Mouse (Mus musculus): Measurements from ENCODE around the gene Pgam5. TPM values are rescaled to one million over a fixed set of nuclear protein-coding genes. Genes with fewer than 3 reads are reported as not detected.
A peak's percentile ranks its signal among the peaks of the same experiment; 100 is the strongest.

Pgam5 gene
- total RNA-seq, 1 experiment from 2014 or later = 32.5 TPM

- peak; percentile 91 for ATAC-seq (replicated peaks; ENCODE audit: low read depth, poor library complexity, severe bottlenecking)
Measured at GRCm38 (mm10) chr5:110230780-110231461, 38.8 kb downstream of the Pgam5 start, which contains the start of gene Ankle2. TSS of gene Ankle2 (plus strand) at chr5:110231004.

DNA sequence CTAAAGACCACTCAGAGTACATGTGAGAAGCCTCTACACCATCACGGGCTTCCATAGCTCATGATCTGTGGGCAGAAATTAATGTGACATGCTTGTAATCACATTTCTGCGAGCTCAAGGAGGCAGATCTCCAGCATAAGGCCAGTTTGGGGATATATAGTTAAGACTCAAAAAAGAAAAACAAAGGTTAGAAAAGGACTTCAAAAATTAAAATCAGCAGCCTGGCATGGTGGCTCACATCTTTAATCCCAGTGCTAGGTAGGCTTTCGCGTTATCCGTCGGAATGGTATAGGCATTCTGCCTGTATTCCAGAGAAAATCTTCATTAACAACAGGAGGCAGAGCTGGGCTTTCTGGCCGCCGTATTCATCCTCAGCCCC is 39.3 kb downstream of the Pgam5 start:
- no peak for ATAC-seq (replicated peaks; ENCODE audit: low read depth, poor library complexity, severe bottlenecking)

DNA sequence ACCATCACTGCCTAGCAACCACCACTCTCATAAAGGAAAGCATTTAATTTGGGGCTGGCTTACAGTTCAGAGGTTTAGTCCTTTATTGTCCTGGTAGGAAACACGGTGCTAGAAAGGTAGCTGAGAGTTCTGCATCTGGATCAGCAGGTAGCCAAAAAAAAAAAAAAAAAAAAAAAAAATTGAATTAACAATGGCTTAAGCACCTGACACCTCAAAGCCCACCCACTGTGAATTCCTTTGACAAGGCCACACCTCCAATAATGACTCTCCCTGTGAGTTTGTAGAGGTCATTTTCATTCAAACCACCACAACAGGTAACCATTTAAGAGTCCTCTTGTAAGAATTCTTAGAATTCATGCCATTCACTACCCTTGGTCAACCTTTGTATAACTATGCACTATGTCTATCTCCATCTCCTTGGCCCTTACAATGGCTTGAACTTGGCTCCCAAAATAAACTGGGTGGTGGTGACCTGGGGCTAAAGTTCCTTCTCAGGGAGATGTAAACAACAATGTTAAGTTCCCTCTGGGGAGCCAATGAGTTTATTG is 42.3 kb downstream of the Pgam5 start:
- ATAC-seq (replicated peaks; ENCODE audit: low read depth, poor library complexity, severe bottlenecking) = no peak

DNA sequence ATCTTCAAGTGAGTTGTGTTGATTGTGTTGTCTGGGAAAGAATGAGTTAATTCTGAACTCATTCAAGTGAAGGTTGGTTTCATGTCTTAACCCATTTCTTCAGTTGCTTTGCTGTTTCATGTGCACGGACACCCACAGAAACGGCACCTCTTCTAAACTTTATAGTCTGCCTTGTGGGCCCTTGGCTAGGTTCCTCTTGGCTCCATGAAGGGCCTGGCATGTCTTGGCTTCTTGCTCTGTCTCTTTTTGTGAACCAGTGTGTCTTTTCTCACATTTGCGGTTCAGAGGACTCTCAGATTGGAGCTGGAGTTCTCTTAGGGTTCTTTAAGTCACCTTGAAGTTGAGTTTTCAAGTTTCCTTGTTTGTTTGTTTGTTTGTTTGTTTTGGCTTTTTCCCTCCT is 44.7 kb downstream of the Pgam5 start:
- no peak for ATAC-seq (replicated peaks; ENCODE audit: low read depth, poor library complexity, severe bottlenecking)

DNA sequence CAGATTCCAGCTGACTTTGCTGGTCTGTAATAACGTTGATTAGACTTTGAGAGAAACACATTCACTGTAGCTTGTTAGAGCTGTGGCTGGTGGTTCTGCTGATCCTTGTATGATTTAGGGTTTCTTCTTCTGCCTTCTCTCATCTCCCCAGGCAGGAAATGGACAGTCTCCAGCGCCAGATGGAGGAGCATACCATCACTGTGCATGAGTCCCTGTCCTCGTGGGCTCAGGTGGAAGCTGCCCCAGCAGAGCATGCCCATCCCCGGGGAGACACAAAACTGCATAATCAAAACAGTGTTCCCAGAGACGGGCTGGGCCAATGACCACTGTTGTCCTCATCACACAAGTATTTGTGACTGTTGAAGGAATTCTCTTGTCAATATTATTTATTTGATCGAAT is 47.0 kb downstream of the Pgam5 start:
- no peak for ATAC-seq (replicated peaks; ENCODE audit: low read depth, poor library complexity, severe bottlenecking)

DNA sequence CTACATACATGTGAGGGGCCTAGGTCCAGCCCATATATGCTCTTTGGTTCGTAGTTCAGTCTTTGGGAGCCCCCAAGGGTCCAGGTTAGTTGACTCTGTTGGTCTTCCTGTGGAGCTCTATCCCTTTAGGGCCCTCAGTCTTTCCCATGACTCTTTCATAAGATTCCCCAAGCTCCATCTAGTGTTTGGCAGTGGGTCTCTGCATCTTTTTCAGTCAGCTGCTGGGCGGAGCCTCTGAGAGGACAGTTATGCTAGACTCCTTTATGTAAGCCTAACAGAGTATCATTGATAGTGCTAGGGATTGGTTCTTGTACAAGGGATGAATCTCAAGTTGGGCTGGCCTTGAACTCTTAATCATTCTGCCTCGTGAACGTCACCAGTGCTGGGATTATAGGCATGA is 49.4 kb downstream of the Pgam5 start:
- ATAC-seq (replicated peaks; ENCODE audit: low read depth, poor library complexity, severe bottlenecking) = no peak

DNA sequence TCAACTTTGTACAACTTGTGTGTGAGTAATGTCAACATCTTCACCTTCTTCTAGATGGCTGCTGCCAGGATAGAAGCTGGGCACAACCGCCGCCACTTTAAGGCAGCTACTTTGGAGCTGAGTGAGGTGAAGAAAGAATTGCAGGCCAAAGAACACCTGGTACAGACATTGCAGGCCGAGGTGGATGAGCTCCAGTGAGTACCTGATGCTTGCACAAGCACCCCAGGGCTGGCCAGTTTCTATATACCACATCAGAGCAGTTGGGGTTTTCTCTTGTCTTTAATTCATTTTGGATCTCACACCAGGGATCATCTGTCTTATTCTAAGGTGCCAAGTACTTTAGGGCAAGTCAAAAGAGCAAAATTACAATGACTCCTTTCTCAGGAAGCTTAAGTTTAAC is 52.9 kb downstream of the Pgam5 start:
- no peak for ATAC-seq (replicated peaks; ENCODE audit: low read depth, poor library complexity, severe bottlenecking)

DNA sequence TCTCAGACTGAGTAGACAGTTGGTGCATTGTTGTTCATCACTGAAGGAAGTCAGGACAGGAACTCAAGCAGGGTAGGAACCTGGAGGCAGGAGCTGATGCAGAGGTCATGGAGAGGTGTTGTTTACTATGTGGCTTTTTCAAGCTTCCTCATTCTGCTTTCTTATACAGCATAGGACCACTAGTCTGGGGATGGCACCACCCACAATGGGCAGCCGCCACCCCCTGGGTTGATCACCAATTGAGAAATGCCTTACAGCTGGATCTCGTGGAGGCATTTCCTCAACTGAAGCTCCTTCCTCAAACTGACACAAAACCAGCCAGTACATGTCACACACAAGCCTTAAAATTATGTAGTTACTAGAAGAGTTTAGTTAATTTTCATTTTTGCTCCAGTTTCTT is 58.4 kb downstream of the Pgam5 start:
- ATAC-seq (replicated peaks; ENCODE audit: low read depth, poor library complexity, severe bottlenecking) = peak; percentile 85

Other genes starting within 250 kb of the Pgam5 start
- gene Gm17655, start 197.4 kb downstream of the Pgam5 start, total RNA-seq (2017) = 4.0 and 10.4 TPM in 2 replicates
- 3.0 and 4.6 TPM in 2 replicates for gene Gm35315, start 175.5 kb downstream of the Pgam5 start, total RNA-seq (2017)
- gene Plcxd1, start 169.9 kb downstream of the Pgam5 start, total RNA-seq (2017) = 0.05 TPM in 1 of 2 replicates, not detected in the other
- 15.7 and 18.0 TPM in 2 replicates for gene Gtpbp6, start 161.7 kb downstream of the Pgam5 start, total RNA-seq (2017)
- gene Zfp605, start 159.8 kb downstream of the Pgam5 start, total RNA-seq (2017) = 11.7 and 16.1 TPM in 2 replicates
- gene Chfr, start 134.1 kb downstream of the Pgam5 start, total RNA-seq (2017) = 46.9 and 66.0 TPM in 2 replicates
- gene Golga3, start 93.2 kb downstream of the Pgam5 start, total RNA-seq (2017) = 23.5 and 35.6 TPM in 2 replicates
- gene Ankle2, start 38.9 kb downstream of the Pgam5 start, total RNA-seq (2017) = 55.2 and 75.7 TPM in 2 replicates
- 6.2 and 8.7 TPM in 2 replicates for gene Pxmp2, start 16.3 kb upstream of the Pgam5 start, total RNA-seq (2017)
- gene Pole, start 16.4 kb upstream of the Pgam5 start, total RNA-seq (2017) = 61.1 and 69.1 TPM in 2 replicates
- gene P2rx2, start 73.3 kb upstream of the Pgam5 start, total RNA-seq (2017) = 0.05 TPM in 1 of 2 replicates, not detected in the other
- gene Lrcol1, start 74.8 kb upstream of the Pgam5 start, total RNA-seq (2017) = not detected in 2 replicates
- gene Fbrsl1, start 178.6 kb upstream of the Pgam5 start, total RNA-seq (2017) = 6.7 and 13.9 TPM in 2 replicates

Data from common myeloid progenitor, adult 5-6 weeks (primary cell).